Mouse (Mus musculus) embryonic facial prominence, embryonic 12.5 days (tissue): ENCODE data around the gene Caln1. TPM values are rescaled to one million over a fixed set of nuclear protein-coding genes. Genes with fewer than 3 reads are reported as not detected.

Experiments used
- ATAC-seq: fragments of 200-750 bp; cut with Nextera tagmentation; 2 replicates; pipeline ENCODE4 v1.8.0; 2017; ENCODE audit not compliant: insufficient number of reproducible peaks, insufficient read depth, low FRiP score, low TSS enrichment
- H3K27ac ChIP-seq: fragments of 300-500 bp; sonication (generic); 2 replicates; pipeline ENCODE4 v1.5.1; 2016; ENCODE audit warnings: mild to moderate bottlenecking
- H3K27me3 ChIP-seq: fragments of 300-500 bp; sonication (generic); 2 replicates; pipeline ENCODE4 v1.6.1; 2016; ENCODE audit warnings: mild to moderate bottlenecking, moderate library complexity
- H3K36me3 ChIP-seq: fragments of 300-500 bp; sonication (generic); 2 replicates; pipeline ENCODE4 v1.6.1; 2016; ENCODE audit warnings: mild to moderate bottlenecking
- H3K4me1 ChIP-seq: fragments of 300-500 bp; sonication (generic); 2 replicates; pipeline ENCODE4 v1.6.1; 2016
- H3K4me2 ChIP-seq: fragments of 300-500 bp; sonication (generic); replicated peaks from 2 replicates; pipeline ENCODE4 v1.6.1; 2016; ENCODE audit warnings: mild to moderate bottlenecking, moderate library complexity
- H3K4me3 ChIP-seq: fragments of 300-500 bp; sonication (generic); 2 replicates; pipeline ENCODE4 v1.5.1; 2016; ENCODE audit warnings: mild to moderate bottlenecking
- H3K9ac ChIP-seq: fragments of 300-500 bp; sonication (generic); 2 replicates; pipeline ENCODE4 v1.6.1; 2016; ENCODE audit warnings: mild to moderate bottlenecking, moderate library complexity
- H3K9me3 ChIP-seq: fragments of 300-500 bp; sonication (generic); 2 replicates; pipeline ENCODE4 v1.6.1; 2016; ENCODE audit warnings: mild to moderate bottlenecking, moderate library complexity
- WGBS: fragments of 180-500 bp; shearing (Covaris S2); methylation state at CpG from one replicate; pipeline ENCODE4 v1.1.7; 2016; 5-methylcytosine and 5-hydroxymethylcytosine counted together
- polyA plus RNA-seq: library from polyadenylated mRNA; unstranded; fragments of >200 nt; fragmentation: Nextera tagmentation; extraction: Ambion mirVana; gene quantifications from 2 replicates; pipeline ENCODE4 v1.2.1, GENCODE M21; 2016

Caln1 gene
- polyA plus RNA-seq, 1 experiment from 2014 or later: 3.1 TPM

GRCm38 (mm10) chr5:130474876-130475275 is 105.6 kb downstream of the Caln1 start:
- Histone ChIP-seq H3K27ac (no peak overlapping the region), H3K4me2 (no peak overlapping the region), H3K4me3 (no peak overlapping the region), H3K9me3 (no peaks in the 10 kb centered on the region), H3K9ac (no peak overlapping the region), H3K36me3 (no peaks in the 10 kb centered on the region), H3K4me1 (no peaks in the 10 kb centered on the region), H3K27me3 (no peaks in the 10 kb centered on the region)
- ATAC-seq: no peak
- 83% methylated on average over 6 of the region's 6 CpGs for WGBS

DNA sequence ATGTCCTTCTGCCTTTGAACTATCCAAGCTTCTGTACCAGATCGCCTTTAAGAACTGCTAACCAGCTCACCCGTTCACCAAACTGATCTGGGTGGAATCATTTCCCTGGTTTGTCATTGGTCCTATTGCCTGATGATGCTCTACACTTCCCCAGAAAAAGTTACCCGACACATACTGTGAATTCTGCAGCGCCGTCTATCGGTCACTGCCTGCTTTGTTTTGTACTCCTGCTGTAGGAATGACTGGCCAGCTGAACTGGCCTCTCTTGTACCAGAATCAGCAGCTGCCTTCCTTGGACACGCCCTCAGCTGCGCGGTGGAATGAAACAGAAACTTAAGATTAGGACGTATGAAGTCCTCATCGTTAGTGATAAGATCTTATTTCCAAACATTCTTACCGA is 107.5 kb downstream of the Caln1 start:
- Histone ChIP-seq H3K9ac (no peak overlapping the region), H3K27ac (no peak overlapping the region), H3K4me3 (no peak overlapping the region), H3K4me1 (no peaks in the 10 kb centered on the region), H3K4me2 (no peak overlapping the region), H3K27me3 (no peaks in the 10 kb centered on the region), H3K36me3 (no peaks in the 10 kb centered on the region), H3K9me3 (no peaks in the 10 kb centered on the region)
- 67% methylated on average over 12 of the region's 12 CpGs for WGBS
- ATAC-seq: no peak

GRCm38 (mm10) chr5:130480290-130480689 is 111.0 kb downstream of the Caln1 start:
- Histone ChIP-seq H3K4me1 (no peaks in the 10 kb centered on the region), H3K27ac (no peak overlapping the region), H3K4me3 (no peak overlapping the region), H3K27me3 (no peaks in the 10 kb centered on the region), H3K9me3 (no peaks in the 10 kb centered on the region), H3K36me3 (no peaks in the 10 kb centered on the region), H3K4me2 (no peak overlapping the region), H3K9ac (no peak overlapping the region)
- no peak for ATAC-seq
- 71% methylated on average over 1 of the region's 1 CpGs for WGBS

GRCm38 (mm10) chr5:130491471-130491870 is 122.2 kb downstream of the Caln1 start:
- no peak overlapping the region for H3K4me2 ChIP-seq
- H3K27ac ChIP-seq: no peak overlapping the region
- H3K9ac ChIP-seq: no peak overlapping the region
- no peak overlapping the region for H3K4me3 ChIP-seq
- no peaks in the 10 kb centered on the region for H3K27me3 ChIP-seq
- no peaks in the 10 kb centered on the region for H3K4me1 ChIP-seq
- no peaks in the 10 kb centered on the region for H3K36me3 ChIP-seq
- 91% methylated on average over 5 of the region's 5 CpGs for WGBS
- ATAC-seq: no peak
- no peaks in the 10 kb centered on the region for H3K9me3 ChIP-seq

GRCm38 (mm10) chr5:130492305-130492704 is 123.0 kb downstream of the Caln1 start:
- no peak overlapping the region for H3K9ac ChIP-seq
- H3K9me3 ChIP-seq: no peaks in the 10 kb centered on the region
- H3K27ac ChIP-seq: no peak overlapping the region
- H3K36me3 ChIP-seq: no peaks in the 10 kb centered on the region
- H3K4me2 ChIP-seq: no peak overlapping the region
- 91% methylated on average over 7 of the region's 7 CpGs for WGBS
- no peaks in the 10 kb centered on the region for H3K27me3 ChIP-seq
- no peak overlapping the region for H3K4me3 ChIP-seq
- no peak for ATAC-seq
- no peaks in the 10 kb centered on the region for H3K4me1 ChIP-seq

- H3K27me3 ChIP-seq: no peaks in the 10 kb centered on the region
- no peaks in the 10 kb centered on the region for H3K4me1 ChIP-seq
- ATAC-seq: no peak
- H3K36me3 ChIP-seq: no peaks in the 10 kb centered on the region
- no peaks in the 10 kb centered on the region for H3K9me3 ChIP-seq
- no peak overlapping the region for H3K4me2 ChIP-seq
- no peak overlapping the region for H3K27ac ChIP-seq
- 84% methylated on average over 9 of the region's 9 CpGs for WGBS
- no peak overlapping the region for H3K9ac ChIP-seq
- H3K4me3 ChIP-seq: no peak overlapping the region
Observed at GRCm38 (mm10) chr5:130502541-130502940, 133.3 kb downstream of the Caln1 start.

DNA sequence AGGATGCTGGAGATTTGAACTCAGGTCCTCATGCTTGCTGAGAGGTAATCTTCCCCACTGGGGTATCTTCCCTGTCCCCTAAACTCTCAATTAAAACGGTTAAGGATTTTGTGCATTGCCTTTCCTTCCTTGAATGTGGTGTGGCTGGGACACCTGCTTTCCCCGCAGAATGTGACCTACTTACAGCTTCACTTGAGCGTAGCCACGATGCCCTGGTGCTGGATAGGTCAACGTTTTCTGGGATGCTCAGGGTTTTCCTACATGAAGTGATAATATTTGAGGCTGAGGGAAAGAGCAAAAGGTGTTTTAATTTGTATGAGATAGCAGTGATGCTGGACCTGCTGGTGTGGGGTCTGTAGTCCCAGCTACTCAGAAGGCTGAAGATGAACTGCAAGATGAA is 135.6 kb downstream of the Caln1 start:
- Histone ChIP-seq H3K27ac (no peak overlapping the region), H3K9ac (no peak overlapping the region), H3K4me2 (no peak overlapping the region), H3K9me3 (no peaks in the 10 kb centered on the region), H3K4me1 (no peaks in the 10 kb centered on the region), H3K27me3 (no peaks in the 10 kb centered on the region), H3K36me3 (no peaks in the 10 kb centered on the region), H3K4me3 (no peak overlapping the region)
- WGBS: 90% methylated on average over 5 of the region's 5 CpGs
- ATAC-seq: no peak

DNA sequence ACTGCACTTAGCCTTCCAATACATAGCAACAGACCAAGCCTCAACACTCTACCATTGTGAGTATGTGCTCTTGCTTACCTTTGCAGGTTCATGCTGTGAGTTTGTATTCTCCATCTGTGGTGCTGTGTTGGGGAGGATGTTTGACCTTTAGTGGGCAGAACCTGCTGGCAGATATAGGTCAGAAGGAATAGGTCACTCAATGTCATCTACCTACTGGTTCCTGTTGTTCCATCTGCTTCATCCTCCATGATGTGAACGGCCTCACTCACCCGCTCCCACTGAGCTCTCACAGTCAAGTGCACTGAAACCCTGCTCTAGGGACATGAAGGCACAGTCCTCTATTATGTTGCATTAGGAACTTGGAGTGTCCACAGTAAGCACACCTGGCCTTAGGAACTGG is 141.3 kb downstream of the Caln1 start:
- H3K36me3 ChIP-seq: no peaks in the 10 kb centered on the region
- no peaks in the 10 kb centered on the region for H3K9me3 ChIP-seq
- no peak overlapping the region for H3K4me3 ChIP-seq
- 92% methylated on average over 2 of the region's 2 CpGs for WGBS
- H3K27ac ChIP-seq: no peak overlapping the region
- no peak overlapping the region for H3K9ac ChIP-seq
- no peak for ATAC-seq
- no peak overlapping the region for H3K4me2 ChIP-seq
- no peaks in the 10 kb centered on the region for H3K4me1 ChIP-seq
- no peaks in the 10 kb centered on the region for H3K27me3 ChIP-seq

GRCm38 (mm10) chr5:130515395-130515794 is 146.1 kb downstream of the Caln1 start:
- ATAC-seq: no peak
- no peaks in the 10 kb centered on the region for H3K27me3 ChIP-seq

DNA sequence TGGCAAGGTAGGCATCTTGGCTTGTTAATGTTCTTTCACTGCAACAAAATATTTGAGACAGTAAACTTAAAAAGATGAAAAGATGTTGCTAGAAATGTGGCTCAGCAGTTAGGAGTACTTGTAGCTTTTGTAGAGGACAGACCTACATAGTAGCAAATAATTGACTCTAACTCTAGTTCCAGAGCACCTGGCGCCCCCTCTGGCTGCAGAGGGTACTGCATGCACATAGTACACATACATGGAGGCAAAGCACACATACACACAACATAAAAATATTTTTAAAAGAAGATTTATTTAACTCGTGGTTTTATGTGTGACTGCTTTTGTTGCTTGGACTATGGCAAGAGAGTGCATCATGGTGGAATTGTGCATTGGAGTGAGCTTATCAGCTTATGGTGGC is 151.3 kb downstream of the Caln1 start:
- H3K4me1 ChIP-seq: no peaks in the 10 kb centered on the region
- H3K36me3 ChIP-seq: no peaks in the 10 kb centered on the region
- no peak overlapping the region for H3K4me3 ChIP-seq
- no peak for ATAC-seq
- WGBS: 63% methylated on average over 2 of the region's 2 CpGs
- no peak overlapping the region for H3K27ac ChIP-seq
- no peaks in the 10 kb centered on the region for H3K27me3 ChIP-seq
- H3K4me2 ChIP-seq: no peak overlapping the region
- no peaks in the 10 kb centered on the region for H3K9me3 ChIP-seq
- no peak overlapping the region for H3K9ac ChIP-seq

More at GRCm38 (mm10) chr5:130515395-130515794, 146.1 kb downstream of the Caln1 start:
- Histone ChIP-seq H3K9me3 (no peaks in the 10 kb centered on the region), H3K36me3 (no peaks in the 10 kb centered on the region), H3K9ac (no peak overlapping the region), H3K27ac (no peak overlapping the region), H3K4me2 (no peak overlapping the region), H3K4me1 (no peaks in the 10 kb centered on the region), H3K4me3 (no peak overlapping the region)
- WGBS: 82% methylated on average over 6 of the region's 6 CpGs

- Histone ChIP-seq H3K4me3 (no peak overlapping the region), H3K27ac (no peak overlapping the region), H3K9me3 (no peaks in the 10 kb centered on the region), H3K36me3 (no peaks in the 10 kb centered on the region), H3K4me2 (no peak overlapping the region), H3K9ac (no peak overlapping the region), H3K27me3 (no peaks in the 10 kb centered on the region), H3K4me1 (no peaks in the 10 kb centered on the region)
- WGBS: 88% methylated on average over 2 of the region's 2 CpGs
- ATAC-seq: no peak
Observed at GRCm38 (mm10) chr5:130527416-130527815, 158.2 kb downstream of the Caln1 start.

DNA sequence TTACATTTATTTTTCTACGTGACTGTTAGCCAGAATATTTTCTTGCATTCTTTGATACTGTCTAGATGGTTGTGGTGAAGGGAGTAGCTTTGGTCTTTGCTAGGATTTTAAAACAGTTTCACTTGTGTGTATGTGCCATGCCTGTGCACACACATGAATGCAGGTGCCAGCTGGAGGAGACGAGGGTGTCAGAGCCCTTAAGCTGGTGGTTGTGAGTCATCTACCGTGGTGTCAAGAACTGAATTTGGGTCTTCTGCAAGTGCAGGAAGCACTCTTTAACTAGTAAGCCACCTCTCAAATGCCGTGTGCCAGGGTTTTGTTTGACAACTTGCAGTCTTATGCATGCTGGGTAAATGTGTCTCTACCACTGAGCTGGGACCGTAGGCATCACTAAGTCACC is 178.2 kb downstream of the Caln1 start:
- H3K9ac ChIP-seq: no peak overlapping the region
- 89% methylated on average over 5 of the region's 5 CpGs for WGBS

DNA sequence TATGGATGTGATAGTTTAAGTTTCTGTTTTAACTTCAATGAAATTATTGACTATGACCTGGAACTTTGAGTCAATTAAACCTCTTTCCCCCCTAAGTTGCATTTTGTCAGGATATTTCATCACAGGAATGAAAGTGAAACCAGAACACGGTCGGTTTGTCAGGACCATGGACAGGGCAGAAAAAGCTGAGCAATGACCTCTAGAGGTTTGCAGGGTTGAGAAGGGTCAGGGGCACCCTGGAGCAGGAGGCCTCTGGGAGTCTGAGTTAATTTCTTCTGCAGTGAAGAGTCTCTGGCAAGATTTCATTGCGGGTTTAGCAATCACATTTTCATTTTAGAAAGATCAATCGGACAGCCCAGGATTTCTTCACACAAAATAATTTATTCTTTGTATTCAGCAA is 184.7 kb downstream of the Caln1 start:
- Histone ChIP-seq H3K4me1 (no peaks in the 10 kb centered on the region), H3K27ac (no peak overlapping the region), H3K27me3 (no peaks in the 10 kb centered on the region), H3K9ac (no peak overlapping the region), H3K9me3 (no peaks in the 10 kb centered on the region), H3K4me3 (no peak overlapping the region), H3K36me3 (no peaks in the 10 kb centered on the region), H3K4me2 (no peak overlapping the region)
- WGBS: 55% methylated on average over 4 of the region's 4 CpGs
- ATAC-seq: no peak

More for the DNA sequence above, 178.2 kb downstream of the Caln1 start:
- H3K36me3 ChIP-seq: no peaks in the 10 kb centered on the region
- no peak for ATAC-seq
- no peaks in the 10 kb centered on the region for H3K27me3 ChIP-seq
- H3K4me1 ChIP-seq: no peaks in the 10 kb centered on the region
- H3K4me3 ChIP-seq: no peak overlapping the region
- H3K9me3 ChIP-seq: no peaks in the 10 kb centered on the region
- no peak overlapping the region for H3K27ac ChIP-seq
- no peak overlapping the region for H3K4me2 ChIP-seq
